Mouse (Mus musculus) midbrain, postnatal 0 days (tissue): ENCODE results near the gene Ncstn. TPM values are rescaled to one million over a fixed set of nuclear protein-coding genes. Genes with fewer than 3 reads are reported as not detected.
A peak's percentile ranks its signal among the peaks of the same experiment; 100 is the strongest.

Source experiments
- ATAC-seq: fragments of 200-750 bp; cut with Nextera tagmentation; 2 replicates; pipeline ENCODE4 v1.8.0; 2017; ENCODE audit warnings: moderate number of reproducible peaks, mild to moderate bottlenecking, moderate TSS enrichment, moderate library complexity; ENCODE audit not compliant: low FRiP score
- DNase-seq: peaks from one replicate; pipeline ENCODE4 v3.0.0-alpha.2; 2015; ENCODE audit warnings: low spot score
- H3K27ac ChIP-seq: fragments of 300-500 bp; sonication (generic); 2 replicates; pipeline ENCODE4 v1.5.1; 2014; ENCODE audit warnings: low read depth, mild to moderate bottlenecking, low read length, mixed read lengths
- H3K27me3 ChIP-seq: fragments of 300-500 bp; sonication (generic); 2 replicates; pipeline ENCODE4 v1.6.1; 2014; ENCODE audit warnings: low read length, control low read depth, mixed read lengths; ENCODE audit not compliant: insufficient read depth
- H3K36me3 ChIP-seq: fragments of 300-500 bp; sonication (generic); 2 replicates; pipeline ENCODE4 v1.6.1; 2014; ENCODE audit warnings: low read length, control low read depth, mixed read lengths; ENCODE audit not compliant: insufficient read depth
- H3K4me1 ChIP-seq: fragments of 300-500 bp; sonication (generic); 2 replicates; pipeline ENCODE4 v1.6.1; 2014; ENCODE audit warnings: mild to moderate bottlenecking, control low read depth, antibody characterized with exemption, low read length, mixed read lengths; ENCODE audit not compliant: insufficient read depth
- H3K4me2 ChIP-seq: fragments of 300-500 bp; sonication (generic); 2 replicates; pipeline ENCODE4 v1.6.1; 2014; ENCODE audit warnings: low read depth, mild to moderate bottlenecking, low read length, mixed read lengths; ENCODE audit not compliant: poor library complexity, severe bottlenecking
- H3K4me3 ChIP-seq: fragments of 300-500 bp; sonication (generic); 2 replicates; pipeline ENCODE4 v1.5.1; 2014; ENCODE audit warnings: low read depth, mild to moderate bottlenecking, low read length, moderate library complexity
- H3K9ac ChIP-seq: fragments of 300-500 bp; sonication (generic); replicated peaks from 2 replicates; pipeline ENCODE4 v1.6.1; 2014; ENCODE audit warnings: mild to moderate bottlenecking, low read length, moderate library complexity, mixed read lengths; ENCODE audit not compliant: poor library complexity, severe bottlenecking
- H3K9me3 ChIP-seq: fragments of 300-500 bp; sonication (generic); 2 replicates; pipeline ENCODE4 v1.6.1; 2016; ENCODE audit warnings: low read length, control low read depth
- CTCF ChIP-seq: IDR thresholded peaks from 2 replicates; pipeline ENCODE4 v1.5.1; 2016; ENCODE audit warnings: antibody characterized with exemption, mild to moderate bottlenecking
- WGBS: fragments of 180-500 bp; shearing (Covaris S2); extraction: QIAGEN DNeasy Blood & Tissue Kit; methylation state at CpG from one replicate; pipeline ENCODE4 v1.1.7; 2014; 5-methylcytosine and 5-hydroxymethylcytosine counted together
- polyA plus RNA-seq: library from polyadenylated mRNA; unstranded; fragments of >200 nt; fragmentation: Nextera tagmentation; extraction: Ambion mirVana; gene quantifications from 2 replicates; pipeline ENCODE4 v1.2.1, GENCODE M21; 2015
- total RNA-seq: library from RNA; depleted of rRNA; stranded (reverse); fragments of >200 nt; gene quantifications from 2 replicates; pipeline ENCODE4 v1.2.3, GENCODE M21; 2014

The Ncstn gene
- total and polyA plus RNA-seq, 2 experiments from 2014 or later, result 70.3 to 93.3 TPM

GRCm38 (mm10) chr1:172107777-172108477, 25.3 kb upstream of the Ncstn start:
- Histone ChIP-seq H3K9me3 (no peaks in the 10 kb centered on the region), H3K4me3 (no peak overlapping the region), H3K36me3 (peaks cover 85% of the 10 kb centered on the region), H3K27ac (no peak overlapping the region), H3K4me2 (no peak overlapping the region), H3K4me1 (no peaks in the 10 kb centered on the region), H3K9ac (no peak overlapping the region), H3K27me3 (no peaks in the 10 kb centered on the region)
- DNase-seq (peak; percentile 62), ATAC-seq (peak; percentile 72)
- no peak for TF ChIP-seq CTCF
- WGBS, result 62% methylated on average over 10 of the region's 10 CpGs

- Histone ChIP-seq H3K4me3 (no peak overlapping the region), H3K27me3 (no peaks in the 10 kb centered on the region), H3K9me3 (no peaks in the 10 kb centered on the region), H3K27ac (no peak overlapping the region), H3K9ac (no peak overlapping the region), H3K36me3 (peaks cover 84% of the 10 kb centered on the region), H3K4me1 (no peaks in the 10 kb centered on the region), H3K4me2 (no peak overlapping the region)
- peak; percentile 57 for TF ChIP-seq CTCF
- peak; percentile 8 for DNase-seq
- ATAC-seq, result no peak
- WGBS, result 69% methylated on average over 11 of the region's 11 CpGs
Measured at GRCm38 (mm10) chr1:172105101-172105500, 22.5 kb upstream of the Ncstn start.

- H3K36me3 ChIP-seq, result peaks cover 77% of the 10 kb centered on the region
- 78% methylated on average over 4 of the region's 4 CpGs for WGBS
- TF ChIP-seq CTCF, result no peak
- H3K4me1 ChIP-seq, result no peaks in the 10 kb centered on the region
- H3K9ac ChIP-seq, result no peak overlapping the region
- H3K27ac ChIP-seq, result no peak overlapping the region
- no peaks in the 10 kb centered on the region for H3K9me3 ChIP-seq
- H3K27me3 ChIP-seq, result no peaks in the 10 kb centered on the region
- no peak overlapping the region for H3K4me2 ChIP-seq
- ATAC-seq (no peak), DNase-seq (no peak)
- no peak overlapping the region for H3K4me3 ChIP-seq
Measured at GRCm38 (mm10) chr1:172103619-172104018, 21.0 kb upstream of the Ncstn start.

DNA sequence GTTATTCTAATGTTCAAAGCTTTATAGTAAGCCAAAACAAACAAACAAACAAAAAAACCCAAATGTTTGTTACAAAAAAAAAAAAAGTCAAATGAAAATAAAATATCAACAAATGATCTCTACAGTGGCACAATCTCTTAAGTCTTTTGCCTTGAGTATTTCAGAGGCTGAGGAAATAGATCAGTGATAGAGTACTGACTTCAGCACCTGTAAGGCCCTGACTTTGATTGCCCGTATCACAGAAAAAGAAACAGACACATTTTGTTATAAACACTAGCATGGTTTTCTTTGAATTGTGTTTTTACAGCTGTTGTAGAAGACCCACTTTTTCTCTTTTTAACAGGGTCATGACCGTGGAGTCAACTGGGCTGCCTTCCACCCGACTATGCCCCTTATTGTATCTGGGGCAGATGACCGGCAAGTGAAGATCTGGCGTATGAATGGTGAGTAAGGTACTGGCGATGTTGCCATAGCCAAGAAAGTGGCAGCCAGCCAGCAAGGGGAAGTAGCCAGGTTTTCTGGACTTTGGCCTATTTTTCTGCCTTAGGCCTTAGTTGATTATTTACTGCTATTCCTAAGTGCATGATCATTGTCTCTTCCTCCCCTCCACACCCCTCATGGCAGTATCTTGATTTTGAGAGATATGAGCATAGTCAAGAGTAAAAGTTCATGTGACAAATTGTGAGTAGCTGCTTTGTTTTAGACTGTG, 16.9 kb upstream of the Ncstn start:
- H3K9ac ChIP-seq, result no peak overlapping the region
- H3K4me1 ChIP-seq, result no peaks in the 10 kb centered on the region
- no peak for TF ChIP-seq CTCF
- no peaks in the 10 kb centered on the region for H3K27me3 ChIP-seq
- H3K36me3 ChIP-seq, result peaks cover 59% of the 10 kb centered on the region
- H3K9me3 ChIP-seq, result no peaks in the 10 kb centered on the region
- WGBS, result 77% methylated on average over 6 of the region's 6 CpGs
- DNase-seq (no peak), ATAC-seq (no peak)
- no peak overlapping the region for H3K27ac ChIP-seq
- no peak overlapping the region for H3K4me3 ChIP-seq
- H3K4me2 ChIP-seq, result no peak overlapping the region

- DNase-seq, result peak; percentile 3
- H3K4me2 ChIP-seq, result no peak overlapping the region
- TF ChIP-seq CTCF, result no peak
- no peaks in the 10 kb centered on the region for H3K27me3 ChIP-seq
- H3K27ac ChIP-seq, result no peak overlapping the region
- 19% methylated on average over 6 of the region's 6 CpGs for WGBS
- no peaks in the 10 kb centered on the region for H3K4me1 ChIP-seq
- no peak for ATAC-seq
- H3K9me3 ChIP-seq, result no peaks in the 10 kb centered on the region
- H3K9ac ChIP-seq, result no peak overlapping the region
- peaks cover 56% of the 10 kb centered on the region for H3K36me3 ChIP-seq
- H3K4me3 ChIP-seq, result no peak overlapping the region
Measured at GRCm38 (mm10) chr1:172095202-172095601, 12.6 kb upstream of the Ncstn start.

GRCm38 (mm10) chr1:172094295-172094694, 11.7 kb upstream of the Ncstn start:
- H3K9me3 ChIP-seq, result no peaks in the 10 kb centered on the region
- no peak overlapping the region for H3K4me2 ChIP-seq
- H3K9ac ChIP-seq, result no peak overlapping the region
- DNase-seq (no peak), ATAC-seq (no peak)
- H3K27ac ChIP-seq, result no peak overlapping the region
- no peaks in the 10 kb centered on the region for H3K4me1 ChIP-seq
- H3K27me3 ChIP-seq, result no peaks in the 10 kb centered on the region
- H3K36me3 ChIP-seq, result peaks cover 53% of the 10 kb centered on the region
- H3K4me3 ChIP-seq, result no peak overlapping the region
- TF ChIP-seq CTCF, result no peak
